Mouse (Mus musculus) limb, embryonic 15.5 days (tissue): ENCODE data around the gene Rnasel. TPM values are rescaled to one million over a fixed set of nuclear protein-coding genes. Genes with fewer than 3 reads are reported as not detected.
A peak's percentile ranks its signal among the peaks of the same experiment; 100 is the strongest.

Source experiments
- ATAC-seq: fragments of 200-750 bp; cut with Nextera tagmentation; 2 replicates; pipeline ENCODE4 v1.8.0; 2017; ENCODE audit warnings: low read depth, moderate TSS enrichment; ENCODE audit not compliant: insufficient number of reproducible peaks, low FRiP score, low TSS enrichment
- H3K27ac ChIP-seq: fragments of 300-500 bp; sonication (generic); 2 replicates; pipeline ENCODE4 v1.5.1; 2015; ENCODE audit warnings: moderate library complexity, mild to moderate bottlenecking, inconsistent platforms
- H3K27me3 ChIP-seq: fragments of 300-500 bp; sonication (generic); 2 replicates; pipeline ENCODE4 v1.6.1; 2015; ENCODE audit warnings: inconsistent platforms
- H3K36me3 ChIP-seq: fragments of 300-500 bp; sonication (generic); 2 replicates; pipeline ENCODE4 v1.6.1; 2015; ENCODE audit warnings: inconsistent platforms
- H3K4me1 ChIP-seq: fragments of 300-500 bp; sonication (generic); 2 replicates; pipeline ENCODE4 v1.6.1; 2015; ENCODE audit warnings: inconsistent platforms
- H3K4me2 ChIP-seq: fragments of 300-500 bp; sonication (generic); 2 replicates; pipeline ENCODE4 v1.6.1; 2015; ENCODE audit warnings: mild to moderate bottlenecking, inconsistent platforms
- H3K4me3 ChIP-seq: fragments of 300-500 bp; sonication (generic); 2 replicates; pipeline ENCODE4 v1.5.1; 2015; ENCODE audit warnings: mild to moderate bottlenecking, inconsistent platforms
- H3K9ac ChIP-seq: fragments of 300-500 bp; sonication (generic); 2 replicates; pipeline ENCODE4 v1.6.1; 2015; ENCODE audit warnings: inconsistent platforms
- H3K9me3 ChIP-seq: fragments of 300-500 bp; sonication (generic); 2 replicates; pipeline ENCODE4 v1.6.1; 2016; ENCODE audit warnings: inconsistent platforms
- WGBS: fragments of 180-500 bp; shearing (Covaris S2); methylation state at CpG from one replicate; pipeline ENCODE4 v1.1.7; 2015; 5-methylcytosine and 5-hydroxymethylcytosine counted together
- polyA plus RNA-seq: library from polyadenylated mRNA; unstranded; fragments of >200 nt; fragmentation: Nextera tagmentation; extraction: Ambion mirVana; gene quantifications from 2 replicates; pipeline ENCODE4 v1.2.1, GENCODE M21; 2015

The Rnasel gene
- polyA plus RNA-seq, 1 experiment from 2014 or later = 10.2 TPM

DNA sequence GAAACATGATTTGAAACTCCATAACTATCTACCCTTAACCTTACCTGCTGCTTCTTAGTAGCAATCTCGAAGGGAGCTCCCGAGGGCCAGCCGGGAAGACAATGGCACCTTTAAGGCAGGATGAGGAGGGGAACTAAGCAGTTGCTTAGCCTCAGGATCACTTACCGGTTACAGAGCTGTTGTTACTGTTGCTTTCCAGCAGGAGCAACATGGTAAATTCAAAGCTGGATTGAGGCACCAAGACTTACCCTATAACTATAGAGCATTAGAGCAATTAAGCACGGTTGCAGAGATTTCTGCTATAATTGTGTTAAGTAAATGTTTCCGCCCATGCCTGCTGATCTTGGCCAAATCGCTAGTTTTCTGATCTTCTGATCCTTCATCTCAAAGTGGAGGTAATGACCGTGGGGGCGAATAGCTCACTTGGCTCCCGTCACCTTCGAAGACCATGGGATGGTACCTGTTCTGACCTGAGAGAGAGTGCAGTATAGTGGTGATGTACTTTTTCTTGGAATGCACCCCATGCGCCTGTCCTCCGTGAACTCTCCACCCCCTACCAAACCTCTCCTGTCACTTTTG is 9.7 kb upstream of the Rnasel start:
- Histone ChIP-seq H3K27ac (no peak overlapping the region), H3K27me3 (peaks cover 15% of the 10 kb centered on the region), H3K9me3 (no peaks in the 10 kb centered on the region), H3K4me1 (peaks cover 29% of the 10 kb centered on the region), H3K36me3 (peaks cover 6% of the 10 kb centered on the region), H3K4me3 (peak overlapping the region; percentile 45), H3K4me2 (peak overlapping the region; percentile 81), H3K9ac (no peak overlapping the region)
- WGBS = 17% methylated on average over 13 of the region's 13 CpGs
- ATAC-seq = no peak

DNA sequence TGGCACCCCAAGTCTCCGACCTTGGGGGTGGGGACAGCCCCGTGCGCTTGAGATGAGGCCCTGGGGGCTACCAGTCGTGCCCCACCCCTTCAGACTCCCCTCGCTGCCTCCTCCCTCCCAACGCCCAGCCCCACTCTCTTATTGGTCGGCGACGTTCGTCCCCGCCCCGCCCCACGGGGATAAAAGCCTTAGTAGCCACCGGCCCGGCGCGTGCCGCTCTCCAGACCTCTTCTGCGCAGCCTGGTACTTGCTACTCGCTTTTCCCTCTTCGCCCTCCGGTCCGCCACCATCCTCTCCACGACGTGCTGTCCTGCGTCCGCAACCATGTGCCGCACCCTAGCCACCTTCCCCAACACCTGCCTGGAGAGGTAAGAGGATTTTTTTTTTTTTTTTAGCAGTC is 9.1 kb upstream of the Rnasel start, which contains the start of gene Rgs16:
Gene Rgs16 (plus strand): TSS at position 205 of the 400 bp plus-strand sequence.
- peak within 1 kb of the TSS; percentile 81 for H3K4me2 ChIP-seq
- H3K9ac ChIP-seq = peak within 1 kb of the TSS; percentile 35; the same call in 1 of the 2 replicates
- no peak within 1 kb of the TSS for H3K27ac ChIP-seq
- peaks cover 29% of the 10 kb centered on the region for H3K4me1 ChIP-seq
- H3K36me3 ChIP-seq = peaks cover 6% of the 10 kb centered on the region
- peak; percentile 79 for ATAC-seq
- no peaks in the 10 kb centered on the region for H3K9me3 ChIP-seq
- 1% methylated on average over 24 of the region's 28 CpGs for WGBS
- peak within 1 kb of the TSS; percentile 45 for H3K4me3 ChIP-seq
- H3K27me3 ChIP-seq = peaks cover 15% of the 10 kb centered on the region

GRCm38 (mm10) chr1:153740775-153741400 is 8.3 kb upstream of the Rnasel start:
- Histone ChIP-seq H3K4me3 (peak overlapping the region; percentile 45), H3K4me1 (peaks cover 29% of the 10 kb centered on the region), H3K27me3 (peaks cover 15% of the 10 kb centered on the region), H3K27ac (no peak overlapping the region), H3K9ac (0 out of 2 replicates have a peak overlapping the region, but pooled peaks have one; percentile 35), H3K4me2 (peak overlapping the region; percentile 81), H3K36me3 (peaks cover 6% of the 10 kb centered on the region), H3K9me3 (no peaks in the 10 kb centered on the region)
- 38% methylated on average over 12 of the region's 12 CpGs for WGBS
- no peak for ATAC-seq

- no peak for ATAC-seq
- Histone ChIP-seq H3K4me1 (peaks cover 29% of the 10 kb centered on the region), H3K9ac (no peak overlapping the region), H3K36me3 (peaks cover 6% of the 10 kb centered on the region), H3K9me3 (no peaks in the 10 kb centered on the region), H3K27ac (no peak overlapping the region), H3K4me2 (peak overlapping the region; percentile 81), H3K4me3 (peak overlapping the region; percentile 45), H3K27me3 (peaks cover 15% of the 10 kb centered on the region)
- 66% methylated on average over 18 of the region's 18 CpGs for WGBS
Measured at GRCm38 (mm10) chr1:153741551-153742316, 7.5 kb upstream of the Rnasel start.

DNA sequence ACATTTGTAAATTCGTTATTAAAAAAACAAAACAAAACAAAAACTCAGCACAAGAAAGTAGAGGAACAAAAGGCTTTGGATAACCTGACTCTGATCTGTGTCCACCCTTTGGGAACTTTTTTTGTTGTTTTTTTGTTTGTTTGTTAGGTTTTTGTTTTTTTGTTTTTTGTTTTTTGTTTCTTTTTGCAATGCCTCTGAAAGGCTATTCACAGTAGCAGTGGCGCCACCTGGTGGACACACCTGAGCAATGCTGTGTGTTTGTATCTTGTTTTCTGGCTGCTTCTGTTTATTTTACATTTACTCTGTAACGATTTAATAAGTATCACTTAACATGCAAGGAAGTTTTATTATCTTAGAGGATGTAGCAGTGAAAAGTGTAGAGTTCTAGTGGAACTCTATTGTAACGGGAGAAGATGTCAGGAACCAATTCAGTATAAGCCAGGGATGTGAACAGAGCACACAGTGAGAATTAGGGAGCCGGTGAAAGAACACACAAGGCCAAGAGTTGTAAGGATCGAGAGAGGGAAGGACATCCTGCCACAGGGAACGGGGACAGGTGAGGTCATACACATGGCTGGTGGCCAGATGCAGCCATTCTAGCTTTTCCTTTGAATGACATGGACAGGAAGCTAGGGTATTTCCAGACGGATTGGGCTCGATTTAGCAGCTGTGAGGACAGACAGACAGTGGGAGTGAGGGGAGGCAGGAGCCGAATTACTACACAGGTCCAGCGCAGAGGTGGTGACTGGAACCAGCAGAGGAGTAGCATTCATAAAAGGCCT is 6.7 kb upstream of the Rnasel start:
- Histone ChIP-seq H3K9ac (no peak overlapping the region), H3K4me1 (peaks cover 23% of the 10 kb centered on the region), H3K27me3 (peaks cover 14% of the 10 kb centered on the region), H3K4me2 (no peak overlapping the region), H3K36me3 (peaks cover 6% of the 10 kb centered on the region), H3K9me3 (no peaks in the 10 kb centered on the region), H3K27ac (no peak overlapping the region), H3K4me3 (peak overlapping the region; percentile 45; the same call in 1 of the 2 replicates)
- no peak for ATAC-seq
- 45% methylated on average over 11 of the region's 11 CpGs for WGBS

DNA sequence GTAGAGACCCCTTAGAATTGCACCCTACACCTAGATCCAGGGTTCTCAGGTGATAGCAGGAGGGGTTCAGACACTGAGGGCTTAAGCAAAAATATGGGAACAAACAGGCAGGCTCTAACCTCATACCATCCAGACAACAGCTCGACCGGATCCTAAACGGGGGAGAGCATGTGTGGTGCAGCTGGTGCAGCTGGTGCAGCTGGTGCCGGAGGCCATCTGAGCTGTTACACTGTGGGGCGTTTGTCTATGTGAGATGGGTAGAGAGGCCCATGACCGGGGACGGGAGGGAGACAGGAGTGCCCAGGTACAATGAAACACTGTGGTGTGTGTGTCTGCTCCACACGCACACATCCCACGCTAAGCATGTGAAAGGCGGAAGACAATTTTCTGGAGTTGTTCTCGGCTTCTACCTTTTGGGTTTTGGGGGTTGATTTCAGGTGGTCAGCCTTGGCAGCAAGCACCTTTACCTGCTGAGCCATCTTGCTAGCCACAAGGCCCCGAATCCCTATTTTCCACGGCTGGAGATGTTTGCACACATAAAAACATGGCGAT is 3.0 kb upstream of the Rnasel start:
- ATAC-seq = no peak
- H3K4me3 ChIP-seq = no peak overlapping the region
- 63% methylated on average over 14 of the region's 14 CpGs for WGBS
- H3K36me3 ChIP-seq = peaks cover 6% of the 10 kb centered on the region
- H3K27me3 ChIP-seq = no peaks in the 10 kb centered on the region
- no peak overlapping the region for H3K9ac ChIP-seq
- H3K4me1 ChIP-seq = peaks cover 22% of the 10 kb centered on the region
- no peak overlapping the region for H3K4me2 ChIP-seq
- no peak overlapping the region for H3K27ac ChIP-seq
- H3K9me3 ChIP-seq = no peaks in the 10 kb centered on the region

DNA sequence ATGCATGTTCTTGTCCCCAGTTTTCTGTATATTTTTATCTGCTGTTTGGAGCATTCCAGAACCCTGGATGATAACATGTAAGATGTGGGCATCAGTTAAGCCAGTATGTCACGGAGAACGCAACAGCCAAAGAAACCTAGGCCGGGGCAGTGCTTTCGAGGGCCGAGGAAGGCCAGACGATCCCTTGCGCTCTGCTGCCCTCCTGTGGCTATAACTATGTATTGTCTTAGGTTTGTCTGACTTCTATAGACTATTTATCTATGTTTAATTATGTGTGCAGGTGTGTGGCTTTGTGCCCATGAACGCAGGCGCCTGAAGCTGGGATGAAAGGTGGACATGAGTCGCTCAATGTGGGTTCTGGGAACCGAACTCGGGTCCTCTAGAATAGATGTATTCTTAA is 2.5 kb upstream of the Rnasel start:
- WGBS = 4% methylated on average over 12 of the region's 12 CpGs
- no peak overlapping the region for H3K4me2 ChIP-seq

DNA sequence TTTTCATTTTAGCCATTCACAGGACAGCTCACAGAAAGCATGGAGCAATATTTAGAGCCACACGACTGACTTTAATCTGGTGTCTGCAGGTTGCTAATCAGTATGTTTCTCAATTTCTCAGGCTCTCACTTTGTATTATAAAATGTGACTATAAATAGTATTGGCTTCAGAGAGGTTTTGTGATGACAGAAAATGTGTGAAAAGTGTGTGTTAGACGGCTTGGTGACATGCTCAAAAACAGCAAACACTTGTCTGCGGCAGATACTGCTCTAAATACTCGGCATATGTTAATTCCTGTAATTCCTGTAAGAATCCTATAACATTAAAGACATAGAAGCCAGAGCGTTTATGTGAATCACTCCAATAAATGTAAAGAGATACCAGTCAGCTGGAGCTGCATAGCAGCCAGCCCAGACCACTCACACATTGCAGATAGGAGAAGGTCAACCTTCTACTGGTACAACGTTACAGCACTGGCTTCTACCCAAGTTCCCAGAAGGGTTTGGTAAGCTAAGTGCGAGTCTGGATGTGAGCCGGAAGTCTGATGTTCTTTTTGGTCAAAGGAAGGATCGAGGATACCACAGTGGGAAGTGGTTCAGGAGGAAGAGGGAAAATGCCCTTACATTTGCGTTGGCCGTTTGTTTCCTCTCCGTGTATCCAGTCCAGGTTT is 1.2 kb upstream of the Rnasel start:
- Histone ChIP-seq H3K4me3 (no peak overlapping the region), H3K36me3 (peaks cover 6% of the 10 kb centered on the region), H3K27me3 (no peaks in the 10 kb centered on the region), H3K27ac (no peak overlapping the region), H3K9me3 (no peaks in the 10 kb centered on the region), H3K4me1 (peaks cover 27% of the 10 kb centered on the region), H3K9ac (no peak overlapping the region), H3K4me2 (no peak overlapping the region)
- no peak for ATAC-seq
- 60% methylated on average over 12 of the region's 12 CpGs for WGBS

More for the DNA sequence above, 2.5 kb upstream of the Rnasel start:
- Histone ChIP-seq H3K27me3 (no peaks in the 10 kb centered on the region), H3K9me3 (no peaks in the 10 kb centered on the region), H3K36me3 (peaks cover 6% of the 10 kb centered on the region), H3K27ac (no peak overlapping the region), H3K4me3 (no peak overlapping the region), H3K9ac (no peak overlapping the region), H3K4me1 (peaks cover 22% of the 10 kb centered on the region)
- ATAC-seq = no peak

- peaks cover 27% of the 10 kb centered on the region for H3K4me1 ChIP-seq
- no peak overlapping the region for H3K4me3 ChIP-seq
- peaks cover 6% of the 10 kb centered on the region for H3K36me3 ChIP-seq
- H3K9ac ChIP-seq = no peak overlapping the region
- no peaks in the 10 kb centered on the region for H3K9me3 ChIP-seq
- WGBS = 3% methylated on average over 1 of the region's 1 CpGs
- no peak for ATAC-seq
- no peaks in the 10 kb centered on the region for H3K27me3 ChIP-seq
- no peak overlapping the region for H3K27ac ChIP-seq
- no peak overlapping the region for H3K4me2 ChIP-seq
Measured at GRCm38 (mm10) chr1:153748549-153748948, 677 bp upstream of the Rnasel start.

DNA sequence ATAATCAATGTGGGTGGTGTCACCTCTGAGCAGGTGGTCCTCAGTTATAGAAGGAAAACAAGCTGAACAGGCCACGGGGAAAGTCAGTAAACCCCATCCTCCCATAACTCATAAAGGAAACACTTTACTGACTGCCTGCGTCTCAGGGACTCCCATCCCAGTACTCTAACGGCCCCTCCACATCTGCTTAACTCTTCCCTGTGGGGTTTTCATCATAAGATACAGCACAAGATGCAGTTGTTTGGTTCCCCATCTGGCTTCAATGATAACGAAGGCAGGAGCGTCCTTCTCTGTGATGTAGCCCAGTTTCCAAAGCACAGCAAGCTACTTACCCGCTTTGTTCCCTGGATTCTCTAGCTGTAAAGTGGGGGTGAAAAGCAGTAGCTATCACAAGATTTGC is 828 bp downstream of the Rnasel start:
- Histone ChIP-seq H3K27ac (no peak overlapping the region), H3K4me1 (peaks cover 22% of the 10 kb centered on the region), H3K4me2 (peak overlapping the region; percentile 60), H3K4me3 (peak overlapping the region; percentile 45), H3K36me3 (no peaks in the 10 kb centered on the region), H3K9me3 (no peaks in the 10 kb centered on the region), H3K27me3 (no peaks in the 10 kb centered on the region), H3K9ac (no peak overlapping the region)
- ATAC-seq = no peak
- 27% methylated on average over 6 of the region's 6 CpGs for WGBS
